Mouse (Mus musculus) spleen, postnatal 10 days (tissue): ENCODE data around the gene Depp1.
A peak's percentile ranks its signal among the peaks of the same experiment; 100 is the strongest.

ENCODE experiments used
- DNase-seq, 2 experiments: peaks; one replicate each; pipeline ENCODE4 v3.0.0; 2021 to 2022; ENCODE audit warnings: low spot score in 2 of 2

Depp1 gene

GRCm38 (mm10) chr6:116649811-116650210 lies 598 bp upstream of the Depp1 start:
- DNase-seq, result peak; percentile 14 to 48

GRCm38 (mm10) chr6:116651437-116652118 lies 1.2 kb downstream of the Depp1 start:
- no peak for DNase-seq

GRCm38 (mm10) chr6:116653191-116653590 lies 2.8 kb downstream of the Depp1 start:
- no peak for DNase-seq

- DNase-seq, result peak; percentile 16 to 71
These were observed 3.5 kb downstream of the Depp1 start for GRCm38 (mm10) chr6:116653684-116654454.

GRCm38 (mm10) chr6:116663364-116663763 lies 13.0 kb downstream of the Depp1 start:
- no peak for DNase-seq

GRCm38 (mm10) chr6:116664031-116664430 lies 13.6 kb downstream of the Depp1 start:
- no peak for DNase-seq

- no peak for DNase-seq
These were observed 14.4 kb downstream of the Depp1 start for GRCm38 (mm10) chr6:116664830-116665229.

- DNase-seq, result no peak
These were observed 15.8 kb downstream of the Depp1 start for GRCm38 (mm10) chr6:116666085-116666750.

GRCm38 (mm10) chr6:116666892-116667291 lies 16.5 kb downstream of the Depp1 start:
- no peak for DNase-seq

GRCm38 (mm10) chr6:116667382-116667781 lies 17.0 kb downstream of the Depp1 start:
- no peak for DNase-seq

GRCm38 (mm10) chr6:116668682-116669470 lies 18.5 kb downstream of the Depp1 start:
- DNase-seq, result no peak

GRCm38 (mm10) chr6:116670144-116670543 lies 19.7 kb downstream of the Depp1 start:
- DNase-seq, result no peak

GRCm38 (mm10) chr6:116671031-116671430 lies 20.6 kb downstream of the Depp1 start:
- DNase-seq, result no peak

- DNase-seq, result no peak
These were observed 21.4 kb downstream of the Depp1 start for GRCm38 (mm10) chr6:116671768-116672167.

- no peak for DNase-seq
These were observed 21.9 kb downstream of the Depp1 start for GRCm38 (mm10) chr6:116672349-116672748.

- DNase-seq, result peak; percentile 74 to 89
These were observed 23.3 kb downstream of the Depp1 start, which contains the start of gene Rassf4 for GRCm38 (mm10) chr6:116673471-116674282. Gene Rassf4 (minus strand): TSS chr6:116673952.

- DNase-seq, result peak in 1 of 2 experiments; percentile 30
These were observed 24.0 kb downstream of the Depp1 start for GRCm38 (mm10) chr6:116674283-116674886.

GRCm38 (mm10) chr6:116676355-116676913 lies 26.0 kb downstream of the Depp1 start:
- peak in 1 of 2 experiments; percentile 35 for DNase-seq

- no peak for DNase-seq
These were observed 26.9 kb downstream of the Depp1 start for GRCm38 (mm10) chr6:116677321-116677720.
